Mouse (Mus musculus): ENCODE data around the gene Slc22a20.

Slc22a20 gene

DNA sequence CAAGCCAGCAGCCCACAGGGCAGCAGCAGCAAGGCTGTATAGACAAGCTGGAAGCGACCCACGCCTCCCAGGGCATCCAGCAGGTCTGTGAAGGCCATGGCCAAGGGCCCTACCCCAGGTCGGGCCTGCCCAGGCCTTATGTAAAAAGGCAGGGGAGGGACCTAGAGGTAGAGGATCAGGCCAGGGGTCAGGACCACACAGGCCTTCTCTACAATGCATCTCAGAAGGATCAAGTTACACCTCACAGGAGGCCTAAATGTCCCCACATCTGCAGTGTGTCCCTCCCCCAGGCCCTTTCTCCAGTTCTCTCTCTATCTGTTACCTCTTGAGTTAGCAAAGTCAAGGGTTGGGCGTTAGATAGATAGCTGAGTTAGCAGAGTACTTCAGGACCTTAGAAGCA, at the start of gene Slc22a20:
TSS of gene Slc22a20 (minus strand) at position 101 of the 400 bp plus-strand sequence.
- no peak for DNase-seq (ENCODE audit: low spot score)

DNA sequence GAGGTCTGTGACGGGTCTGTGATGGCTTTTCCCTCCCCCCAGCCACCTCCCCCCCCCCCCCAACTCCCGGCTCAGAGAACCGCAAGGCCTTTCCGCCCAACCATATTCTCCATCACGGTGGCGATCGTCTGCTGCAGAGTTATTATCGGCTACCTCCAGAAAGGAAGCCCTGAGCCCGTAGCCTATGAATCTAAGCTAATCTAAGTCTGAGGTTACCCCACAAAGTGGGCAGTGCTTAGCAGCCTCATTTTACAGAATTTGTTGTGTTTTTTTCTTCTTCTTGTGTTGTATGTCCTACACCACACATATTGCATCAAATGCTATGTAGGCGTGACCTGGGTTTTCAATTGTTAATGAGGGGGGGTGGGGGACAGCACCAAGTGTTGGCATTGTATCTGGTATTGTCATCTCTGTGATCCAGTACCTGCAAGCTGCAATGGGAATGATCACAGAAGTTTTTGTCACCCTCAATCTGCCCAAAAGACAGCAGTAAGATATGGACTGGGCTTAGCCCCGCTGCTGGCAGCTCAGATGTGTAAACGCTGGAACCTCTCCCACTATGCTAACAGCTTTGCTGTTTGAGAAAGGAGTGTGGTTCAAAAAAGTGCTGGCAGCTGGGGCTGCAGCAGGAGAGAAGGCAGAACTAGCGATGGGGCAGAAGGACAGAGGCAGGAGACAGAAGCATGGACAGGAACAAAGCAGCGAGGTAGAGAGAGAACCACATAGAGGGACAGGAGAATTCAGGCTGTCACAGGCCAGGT, 44.8 kb upstream of the Slc22a20 start:
- DNase-seq (ENCODE audit: low spot score), result no peak

DNA sequence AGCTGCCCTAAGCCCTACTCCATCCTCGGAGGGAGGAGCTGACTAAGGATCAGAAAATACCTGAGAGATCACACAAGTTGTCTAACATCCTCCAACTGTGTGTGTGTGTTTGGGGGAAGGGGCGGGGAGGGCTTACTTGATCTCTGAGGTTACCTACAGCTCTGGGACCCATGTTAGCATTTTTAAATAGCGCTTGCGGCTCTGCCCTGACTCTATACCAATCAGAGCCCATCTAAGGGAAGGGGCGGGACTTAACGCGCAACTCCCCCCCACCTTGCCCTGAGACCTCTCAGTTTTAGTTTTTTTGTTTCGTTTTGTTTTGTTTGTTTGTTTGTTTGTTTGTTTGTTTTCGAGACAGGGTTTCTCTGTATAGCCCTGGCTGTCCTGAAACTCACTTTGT, 43.5 kb upstream of the Slc22a20 start:
- DNase-seq (ENCODE audit: low spot score), result no peak

DNA sequence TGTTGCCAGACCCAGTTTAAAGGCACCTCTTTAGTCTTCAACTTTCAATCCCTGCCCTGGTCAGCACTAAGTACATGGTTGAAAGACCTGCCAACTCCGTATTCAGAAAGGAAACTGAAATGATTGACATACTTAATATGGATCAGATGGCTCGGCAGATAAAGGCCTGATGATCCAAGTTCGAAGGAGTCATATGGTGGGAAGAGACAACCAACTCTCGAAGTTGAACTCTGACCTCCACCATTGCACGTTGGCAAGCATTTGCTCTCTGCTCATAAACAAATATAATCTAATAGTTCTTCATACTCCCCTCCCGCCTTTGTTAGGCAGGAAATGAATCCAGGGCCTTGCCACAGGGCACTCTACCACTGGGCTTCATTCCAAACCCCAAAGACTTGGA, 43.0 kb upstream of the Slc22a20 start:
- DNase-seq (ENCODE audit: low spot score), result no peak

DNA sequence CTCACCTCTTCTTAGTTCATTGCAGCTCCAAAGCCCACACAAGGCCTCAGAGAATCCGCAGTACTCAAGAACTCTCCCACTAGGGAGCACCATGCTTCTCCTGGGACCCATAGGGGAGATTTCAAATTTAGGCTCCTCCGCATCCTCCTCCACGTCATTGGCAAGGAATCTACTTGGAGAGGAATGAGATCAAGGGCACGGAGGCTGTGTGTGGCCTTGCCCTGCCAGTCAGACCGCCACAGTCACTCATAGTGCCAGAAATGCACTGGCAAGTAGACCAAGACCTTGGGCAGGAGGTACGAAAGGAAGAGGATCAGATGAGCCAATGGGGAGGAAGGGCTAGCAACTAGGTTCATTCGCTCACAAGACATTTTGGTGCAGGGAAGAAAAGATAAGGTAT, 38.0 kb upstream of the Slc22a20 start:
- no peak for DNase-seq (ENCODE audit: low spot score)

DNA sequence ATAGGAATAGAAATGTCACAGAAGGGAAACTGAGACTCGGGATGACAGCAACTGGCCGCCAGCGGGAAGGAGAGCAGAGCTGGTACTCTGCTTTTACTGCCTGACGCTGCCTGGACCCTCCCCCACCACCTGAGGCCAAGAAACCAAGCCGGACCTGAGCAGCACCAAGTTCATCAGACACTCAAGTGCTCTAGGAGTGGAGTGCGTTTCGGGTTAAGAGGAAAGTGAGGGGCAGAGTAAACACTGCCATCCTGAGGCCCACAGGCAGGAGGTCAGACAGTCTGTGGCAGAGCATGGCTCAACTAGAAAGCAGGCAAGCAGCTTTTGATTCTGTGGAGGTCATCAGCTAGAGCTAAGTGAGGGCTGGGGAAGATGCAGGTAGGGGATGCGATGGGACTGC, 37.1 kb upstream of the Slc22a20 start:
- no peak for DNase-seq (ENCODE audit: low spot score)

DNA sequence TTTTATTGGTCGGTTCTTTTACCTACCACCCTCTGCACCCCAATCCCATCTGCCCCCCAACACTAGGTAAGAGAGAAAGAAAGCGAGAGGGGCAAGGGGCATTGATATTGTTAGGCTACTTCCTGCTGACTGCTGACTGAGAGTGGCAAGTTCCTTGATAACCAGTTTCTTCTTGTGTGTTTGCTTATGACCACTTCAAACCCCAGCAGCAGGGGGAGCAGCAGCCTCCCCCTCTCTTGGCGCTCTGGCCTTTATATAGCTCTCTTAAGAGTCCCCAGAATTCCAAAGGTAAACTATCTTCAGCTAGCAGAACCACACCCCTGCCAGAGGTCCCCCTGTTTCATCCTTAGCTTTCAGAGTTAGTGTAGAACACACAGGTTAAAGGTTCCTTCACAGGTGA, 34.3 kb upstream of the Slc22a20 start:
- no peak for DNase-seq (ENCODE audit: low spot score)

DNA sequence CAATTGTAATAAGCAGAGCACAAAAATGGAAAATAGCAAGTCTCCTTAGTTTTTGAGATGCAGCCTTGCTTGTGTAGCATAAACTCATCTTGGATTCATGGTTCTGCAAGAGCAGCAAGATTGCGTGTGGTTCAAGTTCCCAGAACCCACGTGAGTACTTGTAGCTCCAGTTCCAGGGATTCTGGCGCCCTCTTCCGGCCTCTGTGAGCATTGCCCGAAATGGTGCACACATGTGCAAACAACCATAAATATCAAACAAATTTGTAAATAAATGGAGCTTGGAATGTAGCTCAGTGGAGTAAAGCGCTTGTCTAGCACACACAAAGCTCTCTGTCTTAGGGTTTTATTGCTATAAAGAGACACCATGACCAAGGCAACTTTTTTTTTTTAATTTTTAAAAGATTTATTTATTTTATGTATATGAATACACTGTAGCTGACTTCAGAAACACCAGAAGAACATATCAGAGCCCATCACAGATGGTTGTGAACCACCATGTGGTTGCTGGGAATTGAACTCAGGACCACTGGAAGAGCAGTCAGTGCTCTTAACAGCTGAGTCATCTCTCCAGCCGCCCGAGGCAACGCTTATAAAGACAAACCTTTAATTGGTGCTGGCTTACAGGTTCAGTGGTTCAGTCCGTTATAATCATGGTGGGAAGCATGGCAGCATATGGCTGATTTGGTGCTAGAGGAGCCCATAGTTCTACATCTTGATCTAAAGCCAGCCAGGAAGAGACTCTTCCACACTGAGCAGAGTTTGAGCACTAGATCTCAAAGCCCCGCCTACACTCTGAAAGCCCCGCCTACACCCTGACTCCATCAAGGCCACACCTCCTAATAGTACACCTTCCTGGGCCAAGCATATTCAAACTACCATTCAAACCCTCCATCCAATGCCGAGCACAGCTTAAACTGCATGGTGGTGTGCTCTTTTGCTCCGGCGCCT, 32.5 kb upstream of the Slc22a20 start:
- DNase-seq (ENCODE audit: low spot score), result peak; percentile 93

DNA sequence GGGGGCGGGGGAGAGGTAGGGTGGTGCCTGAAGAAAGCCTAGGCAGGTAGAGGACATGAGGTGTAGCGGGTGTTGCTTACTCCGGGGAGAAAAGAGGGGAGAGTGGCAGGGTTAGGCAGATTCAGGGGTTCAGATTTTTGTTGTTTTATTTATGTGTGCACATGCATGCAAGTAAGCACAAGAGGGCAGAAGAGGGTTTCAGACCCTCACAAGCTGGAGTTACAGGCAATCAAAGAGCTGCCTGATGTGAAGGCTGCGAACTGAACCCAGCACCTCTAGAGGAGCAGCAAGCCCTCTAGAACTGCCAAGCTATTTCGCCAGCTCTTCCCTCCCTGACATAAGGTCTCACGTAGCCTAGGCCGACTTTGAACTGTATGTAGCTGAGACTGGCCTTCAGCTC, 30.6 kb upstream of the Slc22a20 start:
- DNase-seq (ENCODE audit: low spot score), result no peak

DNA sequence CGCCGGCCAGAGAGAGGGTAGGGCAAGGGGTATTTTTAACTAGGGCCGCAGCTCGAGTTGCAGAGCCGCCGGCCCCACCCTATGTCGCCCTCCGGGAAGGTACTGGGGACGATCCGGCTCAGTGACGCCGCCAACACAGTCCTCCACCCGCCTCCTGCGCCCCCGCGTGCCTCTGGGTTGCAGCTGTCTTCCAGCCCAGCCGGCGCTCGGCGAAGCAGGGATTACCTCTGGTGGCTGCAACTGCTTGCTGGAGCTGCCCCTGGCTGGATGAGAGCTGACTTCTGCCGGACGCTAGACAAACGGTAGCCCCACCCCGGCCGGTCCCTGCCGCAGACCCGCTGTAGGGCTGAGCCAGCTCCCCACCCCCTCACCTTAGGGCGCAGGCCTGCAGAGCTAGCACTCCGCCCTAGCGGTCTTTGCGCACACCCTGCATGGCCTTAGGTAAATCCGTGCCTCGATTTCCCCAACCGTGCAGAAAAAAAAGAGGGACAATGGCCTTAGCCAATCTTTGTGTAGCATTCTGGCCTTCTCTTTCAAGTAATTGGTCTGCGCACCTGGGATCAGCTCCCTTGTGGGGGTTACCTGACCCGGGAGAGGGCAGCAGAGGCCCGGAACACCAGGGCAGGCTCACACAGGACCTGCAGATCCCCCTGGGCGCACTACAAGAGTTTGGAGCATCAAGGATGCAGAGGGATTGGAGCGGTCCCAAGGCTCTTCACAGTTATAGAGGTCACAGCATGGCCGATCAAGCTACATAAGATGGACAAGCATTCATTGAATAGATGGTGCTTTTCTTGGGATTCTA, 29.8 kb upstream of the Slc22a20 start, which contains the start of gene Capn1:
TSS of gene Capn1 (minus strand) at position 387 of the 805 bp plus-strand sequence.
- no peak for DNase-seq (ENCODE audit: low spot score)

DNA sequence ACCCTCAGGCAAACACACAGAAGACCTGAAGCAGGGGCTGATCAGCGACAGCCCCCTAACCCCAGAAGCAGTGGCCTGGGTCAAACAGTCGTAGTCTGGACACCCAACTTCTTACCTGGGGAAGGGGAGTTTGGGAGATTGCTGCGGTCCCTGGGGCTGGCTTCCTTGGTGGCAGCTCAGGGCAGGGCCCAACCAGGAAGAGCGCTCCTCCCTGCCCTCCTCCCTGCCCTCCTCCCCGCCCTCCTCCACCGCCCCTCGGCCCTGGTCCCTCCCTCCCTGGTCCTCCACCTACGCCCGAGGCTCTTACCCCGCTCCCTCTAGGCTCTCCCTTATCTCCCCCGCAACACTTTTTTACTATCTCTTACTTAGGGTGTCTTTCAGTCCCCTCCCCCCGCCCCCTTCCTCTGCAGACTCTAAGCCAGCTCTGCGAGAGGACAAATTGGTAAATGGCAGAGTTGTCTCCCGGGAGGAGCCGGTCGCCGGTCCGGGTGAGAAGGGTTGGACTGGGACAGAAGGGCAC, 29.1 kb upstream of the Slc22a20 start:
- no peak for DNase-seq (ENCODE audit: low spot score)

DNA sequence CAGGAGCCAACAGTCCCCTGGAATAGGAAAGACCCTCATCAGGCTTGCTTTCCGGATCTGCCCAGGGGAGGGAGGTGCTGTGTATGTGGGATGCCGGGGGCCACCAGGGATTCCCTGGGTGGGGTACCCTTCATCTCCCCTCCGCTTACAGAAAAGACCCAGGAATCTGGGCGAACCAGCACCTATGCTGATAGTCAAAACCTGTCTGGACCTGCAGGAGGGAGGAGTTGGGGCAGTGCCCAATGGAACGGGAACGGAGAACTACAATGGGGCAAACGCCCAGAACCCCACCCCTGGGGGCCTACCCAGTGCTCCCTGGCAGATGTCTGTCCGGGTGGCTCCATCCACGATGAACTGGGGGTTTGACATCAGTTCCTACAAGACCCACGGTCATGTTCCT, 27.7 kb upstream of the Slc22a20 start:
- DNase-seq (ENCODE audit: low spot score), result no peak

DNA sequence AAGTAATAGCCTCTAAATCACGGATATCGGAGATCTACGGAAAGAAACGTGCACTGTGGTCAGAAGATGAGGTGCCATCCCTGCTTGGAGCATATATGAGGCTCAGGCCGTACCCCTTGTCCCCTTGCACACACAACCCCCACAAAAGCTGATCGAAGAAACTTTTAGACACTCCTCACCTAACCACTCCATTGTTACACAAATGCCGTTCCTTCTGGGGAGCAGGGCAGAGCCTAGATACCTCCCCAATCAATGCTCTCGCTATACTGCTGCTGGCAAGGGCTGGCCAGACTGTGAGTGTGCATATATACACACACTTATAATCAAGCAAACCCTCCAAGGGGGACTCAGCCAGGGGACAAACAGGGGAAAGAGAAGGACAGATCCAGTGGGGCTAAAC, 23.2 kb upstream of the Slc22a20 start:
- no peak for DNase-seq (ENCODE audit: low spot score)

DNA sequence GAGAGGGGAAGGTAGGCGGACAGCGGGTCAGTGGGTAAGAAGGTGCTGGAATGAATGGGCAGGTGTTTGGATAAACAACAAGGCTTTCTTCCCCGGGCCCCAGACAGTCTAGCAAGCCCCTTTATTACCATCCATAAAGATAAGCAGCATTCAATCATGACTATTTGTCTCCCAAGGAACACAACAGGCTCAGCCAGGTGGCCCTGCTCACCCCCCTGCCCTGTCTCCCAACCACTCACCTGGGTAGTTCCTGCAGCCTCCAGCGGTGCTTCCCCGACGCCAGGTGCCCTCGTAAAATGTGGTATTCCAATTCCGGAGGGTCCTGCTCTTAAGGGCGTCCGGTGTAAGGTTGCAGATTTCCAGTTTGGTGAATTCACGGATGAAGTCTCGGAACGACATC, 21.1 kb upstream of the Slc22a20 start:
- DNase-seq (ENCODE audit: low spot score), result no peak

DNA sequence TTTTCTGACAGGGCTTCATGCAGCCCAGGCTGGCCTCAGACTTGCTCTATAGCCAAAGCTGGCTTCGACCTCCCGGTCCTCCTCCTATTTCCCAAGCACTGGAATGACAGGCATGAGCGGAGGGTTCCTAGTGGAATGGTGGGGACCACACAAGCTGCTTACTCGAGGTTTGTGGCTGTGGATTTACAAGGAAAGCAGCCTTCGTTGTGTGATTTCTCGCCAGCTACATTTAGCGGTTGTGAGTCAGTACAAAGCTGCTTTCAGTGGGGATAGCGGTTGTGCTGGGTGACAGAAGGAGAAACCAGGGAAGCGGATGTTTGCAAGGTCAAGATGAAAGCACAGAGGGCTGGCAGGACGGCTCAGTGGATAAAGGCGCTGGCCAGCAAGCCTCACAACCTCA, 19.6 kb upstream of the Slc22a20 start:
- no peak for DNase-seq (ENCODE audit: low spot score)

DNA sequence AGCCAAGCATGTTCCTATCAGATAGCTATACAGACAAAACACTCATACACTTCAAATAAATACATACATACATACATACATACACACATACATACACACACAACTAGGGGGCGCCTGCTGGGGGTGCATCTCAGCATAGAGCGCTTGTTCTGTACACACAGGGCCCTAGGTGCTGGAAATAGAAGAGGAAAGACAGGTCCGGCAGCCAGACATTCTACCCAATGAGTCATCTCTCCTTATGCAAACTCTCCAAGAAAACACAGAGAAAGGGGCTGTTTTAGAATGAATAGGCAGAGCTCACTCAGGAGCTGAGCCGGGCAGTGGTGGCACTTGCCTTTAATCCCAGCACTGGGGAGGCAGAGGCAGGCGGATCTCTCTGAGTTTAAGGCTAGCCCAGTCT, 14.0 kb upstream of the Slc22a20 start:
- no peak for DNase-seq (ENCODE audit: low spot score)

DNA sequence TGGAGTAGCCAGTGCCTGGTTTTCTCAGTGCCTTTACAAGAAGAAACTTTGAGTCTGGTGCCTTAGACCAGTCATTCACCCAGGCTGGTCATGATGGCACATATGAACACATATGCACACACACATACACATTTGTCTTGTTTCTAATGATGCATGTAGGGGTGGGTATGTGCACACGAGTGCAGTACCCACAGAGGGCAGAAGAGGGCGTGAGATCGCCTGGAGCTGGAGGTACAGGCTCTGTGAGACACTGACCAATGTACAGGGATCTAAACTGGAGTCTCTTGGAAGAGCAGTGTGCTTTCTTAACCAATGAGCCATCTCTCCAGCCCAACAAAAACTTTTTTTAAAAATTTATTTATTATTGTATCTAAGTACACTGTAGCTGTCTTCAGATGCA, 12.2 kb upstream of the Slc22a20 start:
- DNase-seq (ENCODE audit: low spot score), result no peak

DNA sequence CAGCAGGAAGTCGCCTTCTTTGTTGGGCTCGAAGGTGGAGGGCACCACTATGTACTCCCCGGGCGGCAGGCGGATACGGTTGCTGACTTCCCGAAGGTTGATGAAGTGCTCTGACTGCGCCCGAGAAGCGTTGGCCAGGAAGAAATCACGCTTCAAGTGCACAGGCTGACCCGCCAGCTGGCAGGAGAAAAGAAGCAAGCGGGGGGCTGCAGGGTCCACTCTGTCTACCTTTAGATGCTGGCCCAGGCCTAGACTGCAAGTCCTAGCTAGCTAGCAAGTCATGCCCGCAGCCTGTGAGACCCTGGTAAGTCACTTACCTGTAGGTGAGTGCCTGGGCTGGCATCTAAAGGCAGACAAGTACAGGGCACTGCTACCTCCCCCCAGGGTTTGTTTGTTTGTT, 8.8 kb upstream of the Slc22a20 start:
- DNase-seq (ENCODE audit: low spot score), result no peak

DNA sequence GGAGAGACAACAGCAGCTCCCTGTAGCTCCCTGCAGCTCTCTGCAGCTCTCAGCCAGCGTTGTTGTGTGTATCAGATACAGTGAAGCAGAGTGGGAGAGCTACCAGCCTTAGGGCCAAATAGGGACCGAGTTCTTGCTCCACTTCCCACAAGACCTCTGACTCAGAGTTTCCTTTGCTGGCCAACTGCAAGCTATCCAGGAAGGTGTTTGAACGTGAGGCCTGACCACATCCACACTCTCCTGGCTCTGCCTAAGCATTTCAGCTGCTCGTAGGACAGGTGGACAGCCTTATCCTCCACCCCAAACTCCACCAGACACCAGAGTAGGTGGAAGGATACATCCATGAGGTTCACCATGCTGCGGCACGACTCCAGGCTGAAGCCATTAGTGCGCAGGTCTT, 6.1 kb upstream of the Slc22a20 start:
- no peak for DNase-seq (ENCODE audit: low spot score)

DNA sequence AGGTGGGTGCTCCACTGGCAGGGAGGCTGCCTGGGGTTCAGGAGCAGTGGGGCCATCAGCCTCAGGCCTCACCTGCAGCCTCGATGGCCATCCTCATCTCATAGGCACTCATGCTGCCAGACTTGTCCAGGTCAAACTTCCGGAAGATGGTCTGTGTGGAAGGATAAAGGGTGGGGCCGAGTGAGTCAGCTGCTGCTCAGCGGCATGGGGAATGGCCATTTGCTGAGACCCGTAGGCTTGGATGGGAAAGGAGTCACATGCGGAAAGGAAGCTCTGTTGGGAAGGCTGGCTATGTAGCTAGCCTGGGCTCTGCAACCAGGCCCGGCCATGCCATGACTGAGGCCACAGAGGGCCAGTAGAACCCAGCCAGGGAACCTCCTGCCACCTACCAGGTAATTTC, 5.5 kb upstream of the Slc22a20 start:
- no peak for DNase-seq (ENCODE audit: low spot score)

DNA sequence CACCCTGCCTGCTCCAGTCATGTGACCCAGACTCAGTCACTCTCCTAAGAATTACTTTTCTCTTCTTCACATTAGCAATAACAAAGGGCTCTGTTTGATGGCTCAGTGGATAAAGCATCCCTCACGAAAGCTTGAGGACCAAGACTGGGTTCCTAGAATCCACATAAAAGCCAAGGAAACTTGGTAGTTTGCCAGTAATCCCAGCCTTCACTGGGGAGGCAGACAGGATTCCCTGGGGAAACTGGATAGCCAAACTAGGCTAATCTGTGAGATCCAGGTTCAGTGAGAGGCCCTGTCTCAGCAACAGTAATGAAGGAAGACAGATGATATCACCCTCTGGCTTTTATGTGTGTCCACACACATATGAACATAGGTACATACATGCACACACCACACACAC, 5.0 kb upstream of the Slc22a20 start:
- DNase-seq (ENCODE audit: low spot score), result no peak

DNA sequence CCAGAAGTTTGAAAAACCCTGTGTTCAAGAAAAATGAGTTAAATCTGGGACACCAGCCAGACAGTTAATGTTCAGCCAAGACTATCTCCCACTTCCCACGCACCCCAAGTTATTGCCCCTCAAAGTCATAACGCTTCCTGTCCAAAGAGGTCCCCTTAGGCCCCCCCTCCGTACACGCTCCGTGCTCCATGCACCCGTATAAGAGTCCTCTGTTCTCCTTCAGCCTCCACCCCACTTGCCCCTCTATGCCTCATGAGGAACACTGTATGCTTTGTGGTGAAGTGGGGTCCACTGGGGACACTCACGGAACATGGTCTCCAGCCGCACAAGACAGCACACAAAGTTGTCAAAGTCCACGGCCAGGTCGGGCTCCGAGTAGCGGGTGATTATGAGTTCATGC, 4.1 kb upstream of the Slc22a20 start:
- DNase-seq (ENCODE audit: low spot score), result no peak

Data from layer of hippocampus, adult 9-10 months (tissue).